Mouse (Mus musculus) E14TG2a.4 (cell line): ENCODE results near the gene Metrnl.

ENCODE experiments used
- CTCF ChIP-seq: conservative IDR thresholded peaks from 2 replicates; pipeline ENCODE4 v1.5.1; 2014; ENCODE audit warnings: low read length
- NANOG ChIP-seq: IDR thresholded peaks from 2 replicates; pipeline ENCODE4 v1.6.1; 2014; ENCODE audit warnings: borderline replicate concordance, low read length, mixed read lengths
- POU5F1 ChIP-seq: IDR thresholded peaks from 2 replicates; pipeline ENCODE4 v1.6.1; 2014; ENCODE audit warnings: low read length, borderline replicate concordance

- TF ChIP-seq CTCF: no peak
- TF ChIP-seq POU5F1: no peak
- no peak for TF ChIP-seq NANOG
Measured at GRCm38 (mm10) chr11:121740906-121741305, 39.6 kb downstream of the Metrnl start.
